Mouse (Mus musculus) small intestine, adult 2 months (tissue): Measurements from ENCODE around the gene Lsm12. TPM values are rescaled to one million over a fixed set of nuclear protein-coding genes. Genes with fewer than 3 reads are reported as not detected.

ENCODE experiments used
- H3K27ac ChIP-seq: fragments of 200-500 bp; 2 replicates; pipeline ENCODE4 v1.5.1; 2012; ENCODE audit warnings: low read depth, low read length, control low read depth, inconsistent platforms; ENCODE audit not compliant: insufficient read depth
- H3K27me3 ChIP-seq: fragments of 200-500 bp; 2 replicates; pipeline ENCODE4 v1.6.1; 2012; ENCODE audit warnings: mild to moderate bottlenecking, moderate library complexity, low read length, inconsistent platforms; ENCODE audit not compliant: control insufficient read depth, insufficient read depth
- H3K36me3 ChIP-seq: fragments of 200-500 bp; 2 replicates; pipeline ENCODE4 v1.6.1; 2012; ENCODE audit warnings: mild to moderate bottlenecking, low read length, control low read depth, inconsistent platforms; ENCODE audit not compliant: control insufficient read depth, insufficient read depth
- H3K4me1 ChIP-seq: fragments of 200-500 bp; 2 replicates; pipeline ENCODE4 v1.6.1; 2012; ENCODE audit warnings: low read length, inconsistent platforms, mixed read lengths; ENCODE audit not compliant: control insufficient read depth, insufficient read depth, insufficient read length
- H3K4me3 ChIP-seq: fragments of 200-500 bp; 2 replicates; pipeline ENCODE4 v1.5.1; 2012; ENCODE audit warnings: low read depth, mild to moderate bottlenecking, control low read depth, inconsistent platforms, low read length, moderate library complexity
- CTCF ChIP-seq: fragments of 200-500 bp; IDR thresholded peaks from 2 replicates; pipeline ENCODE4 v1.5.1; 2012; ENCODE audit warnings: low read depth, mild to moderate bottlenecking, control low read depth, inconsistent platforms, low read length, moderate library complexity, mixed read lengths; ENCODE audit not compliant: insufficient replicate concordance, insufficient read length; ENCODE audit errors: extremely low read depth
- POLR2A ChIP-seq: fragments of 200-500 bp; IDR thresholded peaks from 2 replicates; pipeline ENCODE4 v1.6.1; 2012; ENCODE audit warnings: low read depth, mild to moderate bottlenecking, control low read depth, inconsistent platforms, low read length, moderate library complexity
- WGBS: fragments of 180-500 bp; shearing (Covaris S2); methylation state at CpG from one replicate; pipeline ENCODE4 v1.1.7; 2018; 5-methylcytosine and 5-hydroxymethylcytosine counted together
- polyA plus RNA-seq: library from polyadenylated mRNA; depleted of rRNA; stranded (reverse); fragments of >200 nt; gene quantifications from 2 replicates; pipeline ENCODE4 v1.2.3, GENCODE M21; 2012; rRNA removed

Lsm12 gene
- polyA plus RNA-seq, 1 experiment = 18.7 TPM

DNA sequence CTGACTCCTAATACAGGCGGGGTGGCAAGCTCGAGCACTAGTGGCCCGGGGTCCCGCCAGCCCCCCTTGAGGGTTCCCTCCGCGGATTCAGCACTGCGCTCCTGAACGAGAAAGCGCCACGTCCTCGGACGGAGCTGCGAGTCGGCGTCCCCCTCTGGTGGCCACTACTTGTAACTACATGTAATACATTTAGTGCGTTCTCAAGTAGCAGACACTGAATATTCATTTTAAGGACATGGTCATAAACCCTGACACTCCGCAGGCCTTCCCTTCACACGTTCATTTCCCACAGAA lies 46.7 kb downstream of the Lsm12 start:
- TF ChIP-seq POLR2A (no peak), CTCF (peak; percentile 83)
- 1% methylated on average over 18 of the region's 18 CpGs for WGBS
- Histone ChIP-seq H3K27ac (no peak overlapping the region), H3K4me1 (peaks cover 6% of the 10 kb centered on the region), H3K27me3 (no peaks in the 10 kb centered on the region), H3K4me3 (no peak overlapping the region), H3K36me3 (no peaks in the 10 kb centered on the region)

GRCm38 (mm10) chr11:102137625-102138446 lies 47.3 kb downstream of the Lsm12 start:
- 40% methylated on average over 13 of the region's 13 CpGs for WGBS
- no peak for TF ChIP-seq CTCF
- TF ChIP-seq POLR2A = no peak
- no peaks in the 10 kb centered on the region for H3K36me3 ChIP-seq
- H3K27ac ChIP-seq = no peak overlapping the region
- no peaks in the 10 kb centered on the region for H3K27me3 ChIP-seq
- H3K4me1 ChIP-seq = peaks cover 3% of the 10 kb centered on the region
- H3K4me3 ChIP-seq = no peak overlapping the region

- no peak overlapping the region for H3K4me3 ChIP-seq
- 28% methylated on average over 4 of the region's 4 CpGs for WGBS
These were observed 50.6 kb downstream of the Lsm12 start for GRCm38 (mm10) chr11:102134516-102134915.

GRCm38 (mm10) chr11:102117386-102117785 lies 67.7 kb downstream of the Lsm12 start:
- no peak overlapping the region for H3K4me3 ChIP-seq
- 56% methylated on average over 6 of the region's 6 CpGs for WGBS
- TF ChIP-seq CTCF (no peak), POLR2A (no peak)
- no peaks in the 10 kb centered on the region for H3K36me3 ChIP-seq
- H3K27me3 ChIP-seq = no peaks in the 10 kb centered on the region
- peaks cover 4% of the 10 kb centered on the region; the same call in 1 of the 2 replicates for H3K4me1 ChIP-seq
- no peak overlapping the region for H3K27ac ChIP-seq

More at GRCm38 (mm10) chr11:102134516-102134915, 50.6 kb downstream of the Lsm12 start:
- Histone ChIP-seq H3K27me3 (no peaks in the 10 kb centered on the region), H3K36me3 (no peaks in the 10 kb centered on the region), H3K27ac (no peak overlapping the region), H3K4me1 (peaks cover 3% of the 10 kb centered on the region)
- TF ChIP-seq POLR2A = no peak
- TF ChIP-seq CTCF = no peak

DNA sequence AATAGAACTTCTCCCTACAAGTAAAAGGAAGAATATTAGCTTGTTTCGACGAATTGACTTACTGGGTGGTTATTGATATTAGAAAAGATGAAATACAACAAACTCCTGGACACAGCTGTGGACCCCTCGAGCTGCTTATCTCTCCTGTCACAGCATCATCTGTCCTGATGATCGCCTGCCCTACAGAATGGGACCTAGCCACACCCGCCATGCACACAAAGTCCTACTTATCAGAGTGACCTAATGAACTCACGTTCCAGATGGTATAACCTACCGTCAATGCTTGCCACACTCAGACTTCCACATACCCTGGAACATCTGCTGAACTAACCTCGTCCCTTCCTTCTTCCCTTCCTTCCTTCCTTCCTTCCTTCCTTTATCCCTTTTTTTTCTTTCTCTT lies 68.9 kb downstream of the Lsm12 start:
- H3K27ac ChIP-seq = no peak overlapping the region
- H3K4me1 ChIP-seq = peaks cover 4% of the 10 kb centered on the region; the same call in 1 of the 2 replicates
- no peak for TF ChIP-seq CTCF
- no peak for TF ChIP-seq POLR2A
- no peaks in the 10 kb centered on the region for H3K27me3 ChIP-seq
- H3K4me3 ChIP-seq = no peak overlapping the region
- H3K36me3 ChIP-seq = no peaks in the 10 kb centered on the region
- 24% methylated on average over 8 of the region's 8 CpGs for WGBS

Other genes starting within 250 kb of the Lsm12 start
- not detected in 2 replicates for gene Sost, start 218.3 kb downstream of the Lsm12 start, polyA plus RNA-seq
- gene Cfap97d1, start 201.0 kb downstream of the Lsm12 start, polyA plus RNA-seq = not detected in 2 replicates
- gene Dusp3, start 198.3 kb downstream of the Lsm12 start, polyA plus RNA-seq = 27.9 and 28.0 TPM in 2 replicates
- gene Mpp3, start 156.8 kb downstream of the Lsm12 start, polyA plus RNA-seq = 0.55 and 0.90 TPM in 2 replicates
- gene Cd300lg, start 143.8 kb downstream of the Lsm12 start, polyA plus RNA-seq = 3.8 and 5.4 TPM in 2 replicates
- 1.2 and 1.6 TPM in 2 replicates for gene Mpp2, start 96.8 kb downstream of the Lsm12 start, polyA plus RNA-seq
- 11.5 TPM in 1 of 2 replicates, not detected in the other for gene Ppy, start 84.0 kb downstream of the Lsm12 start, polyA plus RNA-seq
- gene Pyy, start 77.5 kb downstream of the Lsm12 start, polyA plus RNA-seq = 137 and 596 TPM in 2 replicates
- gene Nags, start 39.8 kb downstream of the Lsm12 start, polyA plus RNA-seq = 44.2 and 87.7 TPM in 2 replicates
- gene Tmem101, start 28.9 kb downstream of the Lsm12 start, polyA plus RNA-seq = 8.3 and 13.0 TPM in 2 replicates
- 41.0 and 53.8 TPM in 2 replicates for gene G6pc3, start 4.3 kb upstream of the Lsm12 start, polyA plus RNA-seq
- gene Hdac5, start 44.9 kb upstream of the Lsm12 start, polyA plus RNA-seq = 82.5 and 102 TPM in 2 replicates
- gene BC030867, start 63.6 kb upstream of the Lsm12 start, polyA plus RNA-seq = 2.4 and 5.2 TPM in 2 replicates
- 0.29 and 1.8 TPM in 2 replicates for gene Asb16, start 83.4 kb upstream of the Lsm12 start, polyA plus RNA-seq
- 29.4 and 60.2 TPM in 2 replicates for gene Tmub2, start 99.6 kb upstream of the Lsm12 start, polyA plus RNA-seq
- gene Atxn7l3, start 111.3 kb upstream of the Lsm12 start, polyA plus RNA-seq = 15.1 and 30.2 TPM in 2 replicates
- 10.5 and 17.6 TPM in 2 replicates for gene Ubtf, start 134.4 kb upstream of the Lsm12 start, polyA plus RNA-seq
- gene Slc4a1, start 180.9 kb upstream of the Lsm12 start, polyA plus RNA-seq = not detected in 2 replicates
- 2.5 and 6.5 TPM in 2 replicates for gene Rundc3a, start 208.1 kb upstream of the Lsm12 start, polyA plus RNA-seq
- gene Slc25a39, start 222.7 kb upstream of the Lsm12 start, polyA plus RNA-seq = 322 and 403 TPM in 2 replicates
- 76.0 and 111 TPM in 2 replicates for gene Grn, start 245.0 kb upstream of the Lsm12 start, polyA plus RNA-seq